Mouse (Mus musculus): ENCODE data around the gene Atoh8.

DNA sequence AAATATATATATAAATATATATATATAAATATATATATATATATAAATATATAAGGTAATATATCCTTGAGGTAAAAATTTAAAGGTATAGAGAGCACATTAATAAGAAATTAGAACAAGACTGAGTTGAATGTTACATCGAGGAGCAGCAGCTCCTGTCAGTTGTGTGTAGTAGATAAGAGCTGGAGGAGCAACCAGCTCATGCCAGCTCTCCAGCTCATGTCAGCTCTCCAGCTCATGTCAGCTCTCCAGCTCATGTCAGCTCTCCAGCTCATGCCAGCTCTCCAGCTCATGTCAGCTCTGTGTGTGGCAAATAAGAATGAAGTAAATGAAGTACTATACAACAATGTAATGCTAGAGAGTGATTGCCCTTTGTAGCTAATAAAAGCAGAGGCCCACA, 62.0 kb downstream of the Atoh8 start:
- no peak for TF ChIP-seq POLR2A (IDR thresholded peaks at IDR 0.05; ENCODE audit: insufficient read depth, low read depth, low read length)
- TF ChIP-seq CTCF (IDR thresholded peaks at IDR 0.05) = no peak
